Mouse (Mus musculus) midbrain, embryonic 10.5 days (tissue): ENCODE data around the gene Apol7a. TPM values are rescaled to one million over a fixed set of nuclear protein-coding genes. Genes with fewer than 3 reads are reported as not detected.
A peak's percentile ranks its signal among the peaks of the same experiment; 100 is the strongest.

Experiments used
- DNase-seq: peaks from one replicate; pipeline ENCODE4 v3.0.0-alpha.2; 2017; ENCODE audit warnings: low spot score
- H3K27ac ChIP-seq: fragments of 300-500 bp; sonication (generic); replicated peaks from 2 replicates; pipeline ENCODE4 v1.5.1; 2016; ENCODE audit warnings: mild to moderate bottlenecking
- H3K27me3 ChIP-seq: fragments of 300-500 bp; sonication (generic); 2 replicates; pipeline ENCODE4 v1.6.1; 2016; ENCODE audit warnings: low read depth, mild to moderate bottlenecking; ENCODE audit not compliant: poor library complexity, severe bottlenecking
- H3K36me3 ChIP-seq: fragments of 300-500 bp; sonication (generic); 2 replicates; pipeline ENCODE4 v1.6.1; 2016; ENCODE audit warnings: mild to moderate bottlenecking, moderate library complexity
- H3K4me1 ChIP-seq: fragments of 300-500 bp; sonication (generic); 2 replicates; pipeline ENCODE4 v1.6.1; 2016
- H3K4me3 ChIP-seq: fragments of 300-500 bp; sonication (generic); 2 replicates; pipeline ENCODE4 v1.5.1; 2016; ENCODE audit warnings: mild to moderate bottlenecking, moderate library complexity
- H3K9me3 ChIP-seq: fragments of 300-500 bp; sonication (generic); replicated peaks from 2 replicates; pipeline ENCODE4 v1.6.1; 2016; ENCODE audit warnings: mild to moderate bottlenecking
- WGBS: fragments of 180-500 bp; shearing (Covaris S2); methylation state at CpG from one replicate; pipeline ENCODE4 v1.1.7; 2016; 5-methylcytosine and 5-hydroxymethylcytosine counted together
- polyA plus RNA-seq: library from polyadenylated mRNA; unstranded; fragments of >200 nt; fragmentation: Nextera tagmentation; extraction: Ambion mirVana; gene quantifications from 2 replicates; pipeline ENCODE4 v1.2.1, GENCODE M21; 2016

Apol7a gene
- polyA plus RNA-seq, 1 experiment from 2014 or later: not detected

DNA sequence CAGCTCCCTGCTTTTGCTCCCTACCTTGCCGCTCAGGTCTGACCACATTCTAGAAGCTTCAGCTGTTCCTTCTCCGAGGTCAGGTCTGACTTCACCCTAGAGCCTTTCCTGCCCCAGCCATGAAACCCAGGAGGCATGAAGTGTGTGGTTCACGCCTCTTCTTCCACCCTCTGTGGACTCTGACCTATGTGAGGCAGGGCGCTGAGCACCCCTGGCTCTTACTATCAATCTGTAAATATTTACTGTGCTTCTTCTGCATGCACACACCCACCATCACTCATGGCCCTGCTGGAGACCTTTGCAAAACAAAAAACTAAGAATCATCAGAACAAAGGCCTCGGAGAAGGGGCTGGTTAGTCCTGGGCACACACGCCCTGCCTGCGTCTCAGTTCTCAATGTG lies 60.5 kb downstream of the Apol7a start:
- H3K27ac ChIP-seq: 0 out of 2 replicates have a peak overlapping the region, but pooled peaks have one; percentile 4
- WGBS: 75% methylated on average over 7 of the region's 7 CpGs
- H3K4me3 ChIP-seq: no peak overlapping the region
- no peaks in the 10 kb centered on the region for H3K36me3 ChIP-seq
- no peaks in the 10 kb centered on the region for H3K9me3 ChIP-seq
- H3K27me3 ChIP-seq: peaks cover 14% of the 10 kb centered on the region
- no peak for DNase-seq
- peaks cover 29% of the 10 kb centered on the region for H3K4me1 ChIP-seq

Other genes with a start within 250 kb of the Apol7a start
- 35.7 and 59.4 TPM in 2 replicates for gene Rbfox2, start 92.1 kb downstream of the Apol7a start, polyA plus RNA-seq
- gene Apol9a, start 12.0 kb upstream of the Apol7a start, polyA plus RNA-seq: 0.05 TPM in 1 of 2 replicates, not detected in the other
- not detected in 2 replicates for gene Apol7b, start 48.4 kb upstream of the Apol7a start, polyA plus RNA-seq
- gene Apol10a, start 77.9 kb upstream of the Apol7a start, polyA plus RNA-seq: not detected in 2 replicates
- not detected in 2 replicates for gene Apol11a, start 109.2 kb upstream of the Apol7a start, polyA plus RNA-seq
- gene Apol7c, start 134.2 kb upstream of the Apol7a start, polyA plus RNA-seq: not detected in 2 replicates
- gene 1700025B11Rik, start 162.8 kb upstream of the Apol7a start, polyA plus RNA-seq: not detected in 2 replicates
- gene Apol10b, start 197.0 kb upstream of the Apol7a start, polyA plus RNA-seq: 0.07 TPM in 1 of 2 replicates, not detected in the other
- gene Gm36245, start 200.1 kb upstream of the Apol7a start, polyA plus RNA-seq: not detected in 2 replicates
- gene Apol11b, start 244.2 kb upstream of the Apol7a start, polyA plus RNA-seq: not detected in 2 replicates